Mouse (Mus musculus): ENCODE results near the gene Sdhaf3. TPM values are rescaled to one million over a fixed set of nuclear protein-coding genes. Genes with fewer than 3 reads are reported as not detected.
"Not testable (repeated sequence)": the region's sequence is repeated elsewhere in the genome, so short reads cannot be mapped to it uniquely, and the experiment has no call there.

The Sdhaf3 gene
- 4.6 and 5.2 TPM in 2 replicates for polyA plus RNA-seq (2015; fragmentation: Nextera tagmentation; extraction: Ambion mirVana)

DNA sequence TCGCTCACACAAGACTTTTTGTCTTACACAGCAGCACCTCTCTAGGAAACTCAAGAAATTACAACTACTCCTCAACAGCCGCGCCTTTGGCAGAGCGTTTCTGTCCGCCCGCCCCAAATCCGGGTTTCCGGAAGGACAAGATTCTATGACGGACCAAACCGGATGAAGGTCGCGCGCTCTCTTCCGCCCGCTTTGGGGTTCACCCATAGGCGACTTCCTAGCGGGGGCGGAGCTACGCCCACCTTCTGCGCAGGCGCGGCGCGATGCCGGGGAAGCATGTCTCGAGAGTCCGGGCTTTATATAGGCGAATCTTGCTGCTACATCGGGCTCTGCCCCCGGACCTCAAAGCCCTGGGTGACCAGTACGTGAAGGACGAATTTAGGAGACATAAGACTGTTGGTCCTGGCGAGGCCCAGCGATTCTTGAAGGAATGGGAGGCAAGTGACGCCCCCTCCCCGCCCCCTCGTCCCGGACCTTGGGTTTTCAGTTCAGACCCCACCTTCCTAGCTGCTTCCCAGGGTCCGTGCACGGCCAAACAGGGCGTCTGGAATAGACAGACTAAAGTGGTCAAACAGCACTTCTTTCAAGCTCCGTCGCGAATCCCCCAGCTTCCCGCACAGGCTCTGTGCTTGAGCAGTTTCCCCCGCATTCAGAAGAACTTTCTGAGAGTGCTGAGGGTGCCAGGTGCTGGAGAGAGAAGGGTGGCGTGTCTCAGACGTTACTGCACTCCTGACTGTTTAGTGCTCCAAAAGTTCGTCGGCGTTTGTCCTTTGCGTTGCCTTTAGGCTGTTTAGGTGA lies at the start of gene Sdhaf3:
Gene Sdhaf3, plus strand, starts transcription at position 241 of the 798 bp plus-strand sequence.
- peak; percentile 98 for DNase-seq (ENCODE audit: low spot score)

GRCm38 (mm10) chr6:6909586-6909985 lies 46.2 kb upstream of the Sdhaf3 start:
- no peak for DNase-seq (ENCODE audit: low spot score)

GRCm38 (mm10) chr6:6914304-6914703 lies 41.5 kb upstream of the Sdhaf3 start:
- DNase-seq (ENCODE audit: low spot score), result no peak

DNA sequence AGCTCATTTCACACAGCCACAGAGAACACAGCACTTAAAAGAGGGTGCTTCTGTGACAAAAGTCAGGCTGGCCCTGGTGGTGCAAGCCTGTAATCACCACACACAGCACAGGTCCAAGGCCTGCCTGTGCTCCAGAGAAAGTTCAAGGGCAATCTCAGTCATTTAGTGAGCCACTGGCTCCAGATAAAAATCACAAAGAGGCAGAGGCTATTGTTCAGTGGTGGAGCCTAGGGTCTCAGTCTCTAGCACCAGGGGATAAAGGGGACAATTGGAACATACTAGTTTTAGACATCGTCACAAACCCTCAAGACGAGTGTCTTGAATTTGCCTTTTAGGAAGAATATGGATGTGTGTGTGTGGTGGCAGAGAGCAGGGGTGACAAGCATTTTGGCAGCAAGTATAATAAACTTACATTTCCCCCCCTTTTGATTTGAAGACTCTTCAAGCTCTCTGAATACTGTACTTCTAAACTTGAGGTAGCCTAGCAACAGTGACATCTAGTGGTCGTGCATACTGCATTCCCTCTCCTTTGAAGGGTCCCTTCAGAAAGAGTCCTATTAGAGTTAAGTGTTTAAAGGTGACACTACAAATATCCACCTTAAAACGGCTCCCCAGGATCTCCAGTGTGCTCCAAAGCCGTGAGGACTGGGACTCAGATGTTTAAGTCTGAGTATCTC lies 40.8 kb upstream of the Sdhaf3 start:
- DNase-seq (ENCODE audit: low spot score), result peak; percentile 32

- no peak for DNase-seq (ENCODE audit: low spot score)
Observed at GRCm38 (mm10) chr6:6915526-6915915, 40.3 kb upstream of the Sdhaf3 start.

- DNase-seq (ENCODE audit: low spot score), result no peak
Observed at GRCm38 (mm10) chr6:6917334-6917733, 38.5 kb upstream of the Sdhaf3 start.

DNA sequence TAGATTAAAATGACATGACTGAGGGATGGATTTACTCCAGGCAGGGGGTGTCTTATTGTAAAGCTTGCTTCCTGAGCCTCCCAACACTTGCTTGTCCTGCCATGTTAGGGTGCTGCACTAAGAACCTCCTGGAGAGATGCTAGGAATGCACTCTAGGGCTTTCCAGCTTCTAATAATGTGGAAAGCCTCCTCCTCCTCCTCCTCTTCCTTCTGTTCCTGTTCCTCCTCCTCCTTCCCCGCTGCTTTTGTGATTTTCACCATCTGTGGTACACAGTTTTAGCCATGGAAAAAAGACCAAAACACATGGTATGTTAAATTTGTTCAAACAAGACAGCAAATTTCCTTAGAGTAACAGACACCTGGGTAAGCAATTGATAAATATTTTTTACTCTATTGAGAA lies 30.5 kb upstream of the Sdhaf3 start:
- DNase-seq (ENCODE audit: low spot score), result no peak

- no peak for DNase-seq (ENCODE audit: low spot score)
Observed at GRCm38 (mm10) chr6:6930831-6931230, 25.0 kb upstream of the Sdhaf3 start.

DNA sequence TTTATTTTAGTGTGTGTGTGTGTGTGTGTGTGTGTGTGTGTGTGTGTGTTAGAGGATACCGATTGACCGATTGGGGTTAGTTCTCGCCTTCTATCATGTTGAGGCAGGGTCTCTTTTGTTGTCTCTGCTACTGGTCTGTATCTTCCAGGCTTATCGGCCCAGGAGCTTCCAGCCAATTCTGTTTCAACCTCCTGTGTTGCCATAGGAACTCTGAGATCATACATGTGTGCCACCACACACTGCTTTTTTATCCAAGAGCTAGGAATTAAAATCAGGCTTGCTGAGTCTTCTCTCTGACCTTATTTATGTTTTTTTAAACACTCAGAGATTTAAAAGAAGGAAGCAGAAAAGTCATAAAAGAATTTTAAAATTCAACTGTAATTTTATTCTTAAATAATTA lies 24.3 kb upstream of the Sdhaf3 start:
- no peak for DNase-seq (ENCODE audit: low spot score)

- no peak for DNase-seq (ENCODE audit: low spot score)
Observed at GRCm38 (mm10) chr6:6940845-6941244, 15.0 kb upstream of the Sdhaf3 start.

GRCm38 (mm10) chr6:6942813-6943212 lies 13.0 kb upstream of the Sdhaf3 start:
- peak; percentile 4 for DNase-seq (ENCODE audit: low spot score)

GRCm38 (mm10) chr6:6947650-6948049 lies 8.2 kb upstream of the Sdhaf3 start:
- DNase-seq (ENCODE audit: low spot score), result no peak

DNA sequence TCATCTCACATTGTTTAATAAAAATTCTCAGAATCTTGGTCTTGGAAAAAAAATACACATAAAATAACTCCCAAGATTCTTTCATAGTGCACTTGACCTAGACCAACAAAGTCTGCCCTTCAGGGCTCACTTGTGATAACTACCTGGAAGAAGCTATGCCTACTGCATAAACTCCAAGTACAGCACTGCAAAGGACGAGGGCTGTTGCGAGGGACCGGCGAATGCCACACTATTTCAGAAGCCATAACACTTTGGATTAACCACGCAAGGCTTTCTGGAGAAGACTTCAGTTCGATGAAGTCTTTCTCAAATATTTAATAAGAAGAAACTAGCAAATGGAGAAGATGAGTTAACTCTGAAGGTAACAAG lies 425 bp upstream of the Sdhaf3 start:
- DNase-seq (ENCODE audit: low spot score), result no peak

GRCm38 (mm10) chr6:6959234-6959633 lies 3.4 kb downstream of the Sdhaf3 start:
- not testable (repeated sequence) for DNase-seq (ENCODE audit: low spot score)

DNA sequence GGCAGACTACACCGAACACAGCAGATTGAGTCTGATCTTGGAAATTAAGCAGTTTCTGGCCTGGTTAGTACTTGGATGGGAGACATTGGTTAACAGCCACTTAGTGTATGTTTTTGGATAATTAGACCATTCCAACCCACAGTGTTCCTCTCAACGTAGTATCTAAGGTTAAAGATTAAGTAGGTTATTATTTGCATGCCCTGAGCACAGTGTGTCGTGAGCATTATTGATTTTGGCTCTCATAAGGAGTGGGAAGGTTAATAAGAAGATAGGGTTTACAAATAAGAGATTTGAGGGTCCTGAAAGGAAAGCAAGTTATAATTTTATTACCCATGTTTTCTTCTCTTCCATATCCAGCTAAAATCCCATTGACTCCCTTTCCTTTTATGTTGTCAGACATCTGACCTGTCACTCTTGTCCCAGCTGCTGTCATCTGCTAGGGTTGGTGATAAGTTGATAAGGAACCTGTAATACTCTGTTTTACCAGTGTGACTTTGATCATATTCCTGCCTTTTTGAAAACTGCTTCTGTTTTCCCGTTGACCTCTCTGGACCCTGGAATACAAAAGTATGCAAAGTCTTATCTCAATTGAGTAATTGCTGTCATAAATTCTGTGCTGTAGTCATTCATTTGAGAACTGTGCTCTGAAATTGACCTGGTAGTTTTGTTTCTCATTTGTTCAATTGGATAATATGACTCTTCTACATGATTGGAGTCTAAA lies 41.6 kb downstream of the Sdhaf3 start:
- DNase-seq (ENCODE audit: low spot score), result no peak

GRCm38 (mm10) chr6:6997956-6998355 lies 42.2 kb downstream of the Sdhaf3 start:
- DNase-seq (ENCODE audit: low spot score), result no peak

DNA sequence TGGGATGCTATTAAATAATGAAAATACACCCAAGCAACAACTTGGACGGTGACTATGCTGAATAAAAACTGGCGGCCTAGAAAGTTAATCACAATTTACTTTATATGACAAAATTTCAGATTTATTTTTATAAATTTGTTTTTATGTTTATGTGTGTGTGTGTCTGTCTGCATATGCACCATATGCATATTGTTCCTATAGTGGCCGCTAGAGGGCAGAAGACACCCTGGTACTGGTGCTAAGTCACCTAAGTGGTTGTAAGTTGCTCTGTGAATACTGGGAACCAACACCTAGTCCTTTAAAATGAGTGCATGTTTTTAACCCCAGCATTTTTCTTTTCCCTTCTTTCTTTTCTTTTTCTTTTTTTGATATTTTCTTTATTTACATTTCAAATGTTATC lies 43.2 kb downstream of the Sdhaf3 start:
- no peak for DNase-seq (ENCODE audit: low spot score)

GRCm38 (mm10) chr6:7003085-7003484 lies 47.3 kb downstream of the Sdhaf3 start:
- DNase-seq (ENCODE audit: low spot score), result no peak

GRCm38 (mm10) chr6:7004005-7004404 lies 48.2 kb downstream of the Sdhaf3 start:
- no peak for DNase-seq (ENCODE audit: low spot score)

GRCm38 (mm10) chr6:7038087-7038486 lies 82.3 kb downstream of the Sdhaf3 start:
- DNase-seq (ENCODE audit: low spot score), result no peak

- no peak for DNase-seq (ENCODE audit: low spot score)
Observed at GRCm38 (mm10) chr6:7038835-7039234, 83.0 kb downstream of the Sdhaf3 start.

- no peak for DNase-seq (ENCODE audit: low spot score)
Observed at GRCm38 (mm10) chr6:7041912-7042311, 86.1 kb downstream of the Sdhaf3 start.
